Mouse (Mus musculus): ENCODE data around the gene Mul1. TPM values are rescaled to one million over a fixed set of nuclear protein-coding genes. Genes with fewer than 3 reads are reported as not detected.
A peak's percentile ranks its signal among the peaks of the same experiment; 100 is the strongest.

Mul1 gene
- total RNA-seq, 1 experiment, result 58.4 TPM

GRCm38 (mm10) chr4:138396711-138397110, 37.8 kb upstream of the Mul1 start:
- DNase-seq (ENCODE audit: low read depth, low spot score), result no peak
- H3K9ac ChIP-seq (ENCODE audit: insufficient read depth, low read depth, low read length, poor library complexity, severe bottlenecking), result no peak overlapping the region
- no peaks in the 10 kb centered on the region for H3K36me3 ChIP-seq (ENCODE audit: control insufficient read depth, insufficient read depth, low read length, poor library complexity, severe bottlenecking)
- TF ChIP-seq MAFK (IDR thresholded peaks at IDR 0.05; ENCODE audit: insufficient read depth, low read depth, low read length) (no peak), ZNF384 (IDR thresholded peaks at IDR 0.05; ENCODE audit: low read depth, low read length) (no peak), ZC3H11A (IDR thresholded peaks at IDR 0.05; ENCODE audit: borderline replicate concordance, low read depth, low read length) (no peak), CHD2 (IDR thresholded peaks at IDR 0.05; ENCODE audit: low read depth, low read length) (no peak), HCFC1 (IDR thresholded peaks at IDR 0.05; ENCODE audit: borderline replicate concordance, insufficient read depth, low read length) (no peak)
- no peak overlapping the region for H3K27ac ChIP-seq (ENCODE audit: insufficient read depth, low read depth, low read length, poor library complexity, severe bottlenecking)
- in situ Hi-C loops (cut with MboI; ENCODE audit: low sequenced_read_pairs in 2 of 2, unreplicated experiment in 2 of 2), result no loop called here
- no peaks in the 10 kb centered on the region for H3K9me3 ChIP-seq (ENCODE audit: control insufficient read depth, insufficient read depth, low read depth, low read length)
- H3K4me3 ChIP-seq (ENCODE audit: insufficient read depth in 1 of 2, low read depth in 1 of 2, low read length in 2 of 2, poor library complexity in 1 of 2, severe bottlenecking in 1 of 2), result peak overlapping the region; percentile 35 to 68; a peak in 3 of 4 replicates
- H3K4me1 ChIP-seq (ENCODE audit: control insufficient read depth in 2 of 2, insufficient read depth in 2 of 2, low read length in 2 of 2, poor library complexity in 1 of 2), result no peaks in the 10 kb centered on the region

DNA sequence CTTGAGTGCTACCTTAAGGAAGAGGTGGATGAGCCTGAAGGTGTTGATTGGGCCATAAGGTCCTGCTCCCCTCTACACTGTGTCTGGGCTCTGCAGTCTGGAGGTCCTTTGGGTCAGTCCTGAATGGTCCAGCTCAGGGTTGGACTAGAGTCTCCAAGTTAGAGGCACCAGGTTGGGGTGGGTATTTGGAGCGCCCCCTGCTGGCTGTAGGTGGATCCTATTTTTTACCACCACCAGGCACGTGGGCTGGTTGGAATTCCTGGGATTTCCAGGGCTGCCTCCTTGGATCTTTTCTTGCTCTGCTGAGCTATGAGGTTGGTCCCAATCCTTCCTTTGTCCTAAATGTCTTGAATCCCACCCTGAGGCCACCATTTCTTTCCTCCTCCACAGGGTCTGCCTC, 29.7 kb upstream of the Mul1 start:
- Histone ChIP-seq H3K4me3 (ENCODE audit: insufficient read depth in 1 of 2, low read depth in 1 of 2, low read length in 2 of 2, poor library complexity in 1 of 2, severe bottlenecking in 1 of 2) (no peak overlapping the region), H3K27ac (ENCODE audit: insufficient read depth, low read depth, low read length, poor library complexity, severe bottlenecking) (no peak overlapping the region), H3K9me3 (ENCODE audit: control insufficient read depth, insufficient read depth, low read depth, low read length) (no peaks in the 10 kb centered on the region), H3K9ac (ENCODE audit: insufficient read depth, low read depth, low read length, poor library complexity, severe bottlenecking) (no peak overlapping the region), H3K36me3 (ENCODE audit: control insufficient read depth, insufficient read depth, low read length, poor library complexity, severe bottlenecking) (no peaks in the 10 kb centered on the region), H3K4me1 (ENCODE audit: control insufficient read depth in 2 of 2, insufficient read depth in 2 of 2, low read length in 2 of 2, poor library complexity in 1 of 2) (peaks cover 0 to 5% of the 10 kb centered on the region in 2 experiments; a peak in 1 of 4 replicates)
- TF ChIP-seq MAFK (IDR thresholded peaks at IDR 0.05; ENCODE audit: insufficient read depth, low read depth, low read length) (no peak), ZC3H11A (IDR thresholded peaks at IDR 0.05; ENCODE audit: borderline replicate concordance, low read depth, low read length) (no peak), ZNF384 (IDR thresholded peaks at IDR 0.05; ENCODE audit: low read depth, low read length) (no peak), CHD2 (IDR thresholded peaks at IDR 0.05; ENCODE audit: low read depth, low read length) (no peak)
- in situ Hi-C loops (cut with MboI; ENCODE audit: low sequenced_read_pairs in 2 of 2, unreplicated experiment in 2 of 2), result no loop called here
- DNase-seq (ENCODE audit: low read depth, low spot score), result no peak

GRCm38 (mm10) chr4:138407479-138408194, 26.8 kb upstream of the Mul1 start:
- no peak for TF ChIP-seq ZC3H11A (IDR thresholded peaks at IDR 0.05; ENCODE audit: borderline replicate concordance, low read depth, low read length)
- no peak for TF ChIP-seq MAFK (IDR thresholded peaks at IDR 0.05; ENCODE audit: insufficient read depth, low read depth, low read length)
- no peak for TF ChIP-seq HCFC1 (IDR thresholded peaks at IDR 0.05; ENCODE audit: borderline replicate concordance, insufficient read depth, low read length)
- no peak for TF ChIP-seq ZNF384 (IDR thresholded peaks at IDR 0.05; ENCODE audit: low read depth, low read length)
- no peak for TF ChIP-seq CHD2 (IDR thresholded peaks at IDR 0.05; ENCODE audit: low read depth, low read length)
- Histone ChIP-seq H3K4me3 (ENCODE audit: insufficient read depth in 1 of 2, low read depth in 1 of 2, low read length in 2 of 2, poor library complexity in 1 of 2, severe bottlenecking in 1 of 2) (no peak overlapping the region), H3K9me3 (ENCODE audit: control insufficient read depth, insufficient read depth, low read depth, low read length) (no peaks in the 10 kb centered on the region), H3K36me3 (ENCODE audit: control insufficient read depth, insufficient read depth, low read length, poor library complexity, severe bottlenecking) (no peaks in the 10 kb centered on the region), H3K9ac (ENCODE audit: insufficient read depth, low read depth, low read length, poor library complexity, severe bottlenecking) (no peak overlapping the region), H3K4me1 (ENCODE audit: control insufficient read depth in 2 of 2, insufficient read depth in 2 of 2, low read length in 2 of 2, poor library complexity in 1 of 2) (peaks cover 3 to 24% of the 10 kb centered on the region in 2 experiments; a peak in 3 of 4 replicates), H3K27ac (ENCODE audit: insufficient read depth, low read depth, low read length, poor library complexity, severe bottlenecking) (no peak overlapping the region)
- no peak for DNase-seq (ENCODE audit: low read depth, low spot score)
- in situ Hi-C loops (cut with MboI; ENCODE audit: low sequenced_read_pairs in 2 of 2, unreplicated experiment in 2 of 2), result no loop called here

- DNase-seq (ENCODE audit: low read depth, low spot score), result no peak
- Histone ChIP-seq H3K27ac (ENCODE audit: insufficient read depth, low read depth, low read length, poor library complexity, severe bottlenecking) (no peak overlapping the region; the same call in 1 of the 2 replicates), H3K9ac (ENCODE audit: insufficient read depth, low read depth, low read length, poor library complexity, severe bottlenecking) (no peak overlapping the region), H3K4me3 (ENCODE audit: insufficient read depth in 1 of 2, low read depth in 1 of 2, low read length in 2 of 2, poor library complexity in 1 of 2, severe bottlenecking in 1 of 2) (no peak overlapping the region), H3K4me1 (ENCODE audit: control insufficient read depth in 2 of 2, insufficient read depth in 2 of 2, low read length in 2 of 2, poor library complexity in 1 of 2) (peaks cover 5 to 34% of the 10 kb centered on the region in 2 experiments), H3K9me3 (ENCODE audit: control insufficient read depth, insufficient read depth, low read depth, low read length) (no peaks in the 10 kb centered on the region), H3K36me3 (ENCODE audit: control insufficient read depth, insufficient read depth, low read length, poor library complexity, severe bottlenecking) (no peaks in the 10 kb centered on the region)
- TF ChIP-seq HCFC1 (IDR thresholded peaks at IDR 0.05; ENCODE audit: borderline replicate concordance, insufficient read depth, low read length), result no peak
- no peak for TF ChIP-seq MAFK (IDR thresholded peaks at IDR 0.05; ENCODE audit: insufficient read depth, low read depth, low read length)
- no peak for TF ChIP-seq CHD2 (IDR thresholded peaks at IDR 0.05; ENCODE audit: low read depth, low read length)
- no peak for TF ChIP-seq ZC3H11A (IDR thresholded peaks at IDR 0.05; ENCODE audit: borderline replicate concordance, low read depth, low read length)
- no peak for TF ChIP-seq ZNF384 (IDR thresholded peaks at IDR 0.05; ENCODE audit: low read depth, low read length)
- in situ Hi-C loops (cut with MboI; ENCODE audit: low sequenced_read_pairs in 2 of 2, unreplicated experiment in 2 of 2), result no loop called here
Measured at GRCm38 (mm10) chr4:138411011-138411410, 23.5 kb upstream of the Mul1 start.
